Mouse (Mus musculus) testis, postnatal 10 days (tissue): Measurements from ENCODE around the gene 4921507P07Rik.
"Not testable (repeated sequence)": the region's sequence is repeated elsewhere in the genome, so short reads cannot be mapped to it uniquely, and the experiment has no call there.

Experiments
- DNase-seq: peaks from one replicate; pipeline ENCODE4 v3.0.0; 2021; ENCODE audit warnings: low spot score

The 4921507P07Rik gene

DNA sequence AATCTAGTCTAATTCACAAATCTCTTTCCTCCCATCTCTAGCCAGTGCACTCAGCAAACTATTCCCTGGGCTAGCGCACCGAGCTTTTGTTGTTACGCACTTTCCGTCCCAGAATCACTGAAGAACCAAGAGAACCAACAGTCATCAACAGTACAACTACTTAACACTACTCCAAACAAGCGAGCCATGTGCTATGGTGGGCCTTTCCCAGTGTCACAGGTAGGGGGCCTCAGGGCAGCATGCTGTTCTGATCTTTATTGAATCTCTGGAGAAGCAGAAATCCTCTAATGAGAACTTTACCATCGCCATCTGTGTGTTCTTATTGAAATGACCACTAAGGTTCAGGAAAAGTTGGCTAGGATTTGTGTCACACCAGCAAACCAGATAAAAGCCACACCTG, 38.9 kb downstream of the 4921507P07Rik start:
- peak; percentile 39 for DNase-seq

DNA sequence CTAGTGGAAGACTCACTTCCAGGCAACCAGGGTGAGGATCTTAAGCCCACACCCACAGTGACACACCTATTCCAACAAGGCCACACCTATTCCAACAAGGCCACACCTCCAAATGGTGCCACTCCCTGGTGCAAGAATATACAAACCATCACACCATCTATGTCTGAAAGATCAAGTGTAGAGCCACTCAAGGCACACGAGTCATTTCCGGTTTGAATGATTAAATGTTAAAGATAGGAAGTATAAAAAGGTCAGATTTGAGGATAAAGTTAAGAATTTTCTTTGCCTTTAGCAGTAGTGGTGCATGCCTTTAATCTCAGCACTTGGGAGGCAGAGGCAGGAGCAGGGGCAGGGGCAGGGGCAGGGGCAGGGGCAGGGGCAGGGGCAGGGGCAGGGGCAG, 42.2 kb downstream of the 4921507P07Rik start:
- not testable (repeated sequence) for DNase-seq

GRCm38 (mm10) chr6:50552881-50553518, 43.4 kb downstream of the 4921507P07Rik start:
- DNase-seq: no peak

DNA sequence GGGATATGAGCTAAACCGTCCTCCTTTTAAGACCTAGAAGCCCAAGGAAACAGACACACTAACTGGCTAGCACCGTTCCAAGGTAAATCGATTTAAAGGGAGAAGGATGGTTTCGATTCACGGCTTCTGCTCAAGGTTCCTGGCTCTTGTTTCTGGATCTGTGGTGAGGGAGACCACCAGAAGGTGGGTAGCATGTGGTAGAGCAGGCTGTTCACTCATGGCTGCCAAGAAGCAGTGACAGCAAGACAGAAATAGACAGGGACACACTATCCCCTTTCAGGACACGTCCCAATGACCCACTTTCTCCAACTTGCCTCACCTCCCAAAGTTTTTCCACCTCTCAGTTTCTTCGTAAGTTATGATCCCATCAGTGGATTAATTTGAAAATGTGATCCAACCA, 46.6 kb downstream of the 4921507P07Rik start:
- peak; percentile 11 for DNase-seq

- peak; percentile 5 for DNase-seq
Measured at GRCm38 (mm10) chr6:50549051-50549450, 47.4 kb downstream of the 4921507P07Rik start.

GRCm38 (mm10) chr6:50545412-50546043, 50.9 kb downstream of the 4921507P07Rik start:
- no peak for DNase-seq

DNA sequence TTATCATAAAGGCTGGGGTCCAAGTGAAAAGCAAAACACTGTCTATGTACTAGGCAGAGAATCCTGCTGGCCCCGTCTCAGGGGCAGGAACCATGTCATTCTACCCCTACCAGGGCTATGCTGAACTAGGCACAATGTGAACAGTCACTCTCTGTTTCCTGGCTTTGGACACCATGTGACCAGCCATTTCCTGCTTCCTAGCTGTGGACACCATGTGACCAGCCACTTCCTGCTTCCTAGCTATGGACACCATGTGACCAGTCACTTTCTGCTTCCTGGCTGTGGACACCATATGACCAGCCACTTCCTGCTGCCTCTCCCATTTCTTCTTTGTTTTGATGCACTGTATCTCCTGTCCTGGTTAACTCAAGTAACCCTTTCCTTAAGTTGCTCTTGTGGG, 53.9 kb downstream of the 4921507P07Rik start:
- no peak for DNase-seq

DNA sequence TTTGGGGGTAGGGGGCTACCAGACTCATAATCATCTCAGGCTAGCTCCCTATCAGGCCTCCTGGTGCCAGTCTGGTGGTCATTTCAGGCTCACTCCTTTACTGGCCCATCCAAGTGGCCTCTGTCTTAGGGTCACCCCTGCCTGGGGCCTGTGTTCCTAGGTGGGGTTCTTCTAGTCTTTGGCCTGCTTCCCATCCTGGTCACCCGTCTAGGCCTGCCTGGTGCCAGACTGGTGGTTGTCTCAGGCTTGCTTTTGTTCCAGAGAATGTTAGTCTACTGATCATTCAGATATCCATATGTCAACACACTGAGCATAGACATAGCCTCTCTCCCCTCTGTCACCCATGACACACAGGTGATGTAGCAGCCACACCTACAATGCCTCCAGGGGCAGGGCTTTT, 56.8 kb downstream of the 4921507P07Rik start:
- DNase-seq: no peak

DNA sequence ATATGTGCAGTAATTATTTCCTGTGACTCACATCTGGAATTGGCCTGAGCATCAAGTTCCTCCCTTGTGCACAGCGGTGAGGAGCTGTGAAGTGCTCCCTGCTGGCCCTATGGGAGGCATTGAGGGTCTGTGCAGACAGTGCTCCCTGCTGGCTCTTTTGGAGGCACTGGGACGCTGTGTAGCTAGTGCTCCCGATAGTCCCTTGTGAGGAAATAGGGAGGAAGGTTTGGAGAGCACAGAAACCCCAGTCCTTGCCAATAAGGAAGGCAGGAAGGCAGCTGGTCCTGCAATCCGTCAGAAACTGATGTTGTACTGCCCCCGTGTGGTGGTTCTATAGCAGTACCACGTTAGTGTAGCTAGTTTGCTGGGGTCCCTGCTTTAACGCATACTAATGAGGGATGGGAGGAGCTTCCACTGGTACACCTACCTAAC, 60.0 kb downstream of the 4921507P07Rik start:
- DNase-seq: peak; percentile 93

DNA sequence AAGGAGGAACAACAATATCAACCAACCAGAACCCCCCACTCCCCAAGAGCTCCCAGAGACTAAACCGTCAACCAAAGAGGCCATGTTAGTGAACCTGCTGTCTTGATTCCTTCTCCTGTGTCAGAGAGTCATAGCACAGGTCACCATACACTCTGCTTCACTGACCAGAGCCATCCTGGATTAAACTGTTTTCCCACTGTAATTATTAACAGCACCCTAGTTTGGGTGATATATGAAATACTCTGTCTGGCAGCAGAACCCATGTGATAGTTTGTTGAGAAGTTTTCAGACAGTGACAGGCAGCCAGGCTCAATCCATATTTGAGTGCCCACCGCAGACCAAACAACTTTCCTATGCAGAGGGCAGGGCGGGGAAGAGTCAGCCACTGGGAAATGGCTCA, 61.1 kb downstream of the 4921507P07Rik start:
- DNase-seq: no peak

GRCm38 (mm10) chr6:50531920-50532319, 64.5 kb downstream of the 4921507P07Rik start:
- no peak for DNase-seq

GRCm38 (mm10) chr6:50531003-50531402, 65.4 kb downstream of the 4921507P07Rik start:
- no peak for DNase-seq

GRCm38 (mm10) chr6:50529194-50529593, 67.2 kb downstream of the 4921507P07Rik start:
- DNase-seq: no peak

- DNase-seq: no peak
Measured at GRCm38 (mm10) chr6:50527416-50527815, 69.0 kb downstream of the 4921507P07Rik start.

GRCm38 (mm10) chr6:50526597-50527024, 69.8 kb downstream of the 4921507P07Rik start:
- peak; percentile 84 for DNase-seq

- no peak for DNase-seq
Measured at GRCm38 (mm10) chr6:50525846-50526245, 70.6 kb downstream of the 4921507P07Rik start.

- no peak for DNase-seq
Measured at GRCm38 (mm10) chr6:50524261-50524896, 72.1 kb downstream of the 4921507P07Rik start.
